Mouse (Mus musculus): ENCODE measurements around the gene Pa2g4. TPM values are rescaled to one million over a fixed set of nuclear protein-coding genes. Genes with fewer than 3 reads are reported as not detected.
"Not testable (repeated sequence)": the region's sequence is repeated elsewhere in the genome, so short reads cannot be mapped to it uniquely, and the experiment has no call there.

Gene Pa2g4
- polyA plus RNA-seq, 1 experiment from 2014 or later, result 117 TPM

DNA sequence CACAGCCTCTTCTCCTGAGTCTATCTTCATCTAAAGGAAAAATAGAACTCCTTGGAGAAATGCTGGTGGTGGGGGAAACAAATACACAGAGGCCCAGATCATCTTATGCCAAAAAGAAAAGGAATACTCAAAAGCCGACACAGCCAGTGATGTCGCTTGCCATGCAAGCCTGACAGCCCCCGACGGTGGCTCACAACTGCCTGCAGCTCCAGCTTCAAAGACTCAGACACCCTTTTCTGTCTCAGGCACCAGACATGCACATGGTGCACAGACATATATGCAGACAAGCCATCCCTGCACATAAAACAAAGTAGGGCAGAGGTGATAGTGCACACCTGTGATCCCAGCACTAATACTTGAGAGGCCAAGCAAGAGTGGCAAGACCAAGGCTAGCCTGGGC lies 13.9 kb upstream of the Pa2g4 start:
- H3K27me3 ChIP-seq, result no peaks in the 10 kb centered on the region
- ChIA-PET POLR2A (no interaction called here), CTCF (interaction anchor here (2.9 kb wide), 1 partner anchor 11 kb away, joined by 11 read pairs; no protein-coding TSS in a partner anchor)
- TF ChIP-seq CTCF (IDR thresholded peaks at IDR 0.05), result no peak
- no peak for ATAC-seq
- DNase-seq (ENCODE audit: low read depth, low spot score), result no peak
- in situ Hi-C loops (cut with MboI; ENCODE audit: low pct_unique_long_range_greater_than_20kb), result no loop called here

DNA sequence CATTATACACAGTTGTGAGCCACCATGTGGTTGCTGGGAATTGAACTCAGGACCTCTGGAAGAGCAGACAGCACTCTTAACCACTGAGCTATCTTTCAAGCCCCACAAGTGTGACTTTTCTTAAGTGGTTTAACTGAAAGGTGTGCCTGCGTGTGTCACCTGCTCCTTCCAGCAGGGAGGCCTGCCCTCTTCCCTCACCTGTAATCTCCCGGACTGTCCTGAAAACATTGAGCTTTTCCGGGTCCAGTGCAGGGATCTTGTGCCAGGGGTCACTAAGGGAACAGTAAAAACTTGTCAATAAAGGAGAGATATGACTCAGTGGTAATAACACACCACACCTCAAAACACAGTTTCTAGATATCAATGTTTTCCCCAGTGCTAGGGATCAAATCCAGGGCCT lies 13.5 kb upstream of the Pa2g4 start:
- no peaks in the 10 kb centered on the region for H3K27me3 ChIP-seq
- ChIA-PET CTCF (interaction anchor here (2.9 kb wide), 1 partner anchor 11 kb away, joined by 11 read pairs; no protein-coding TSS in a partner anchor), POLR2A (no interaction called here)
- DNase-seq (ENCODE audit: low read depth, low spot score), result no peak
- in situ Hi-C loops (cut with MboI; ENCODE audit: low pct_unique_long_range_greater_than_20kb), result no loop called here
- no peak for ATAC-seq
- no peak for TF ChIP-seq CTCF (IDR thresholded peaks at IDR 0.05)

DNA sequence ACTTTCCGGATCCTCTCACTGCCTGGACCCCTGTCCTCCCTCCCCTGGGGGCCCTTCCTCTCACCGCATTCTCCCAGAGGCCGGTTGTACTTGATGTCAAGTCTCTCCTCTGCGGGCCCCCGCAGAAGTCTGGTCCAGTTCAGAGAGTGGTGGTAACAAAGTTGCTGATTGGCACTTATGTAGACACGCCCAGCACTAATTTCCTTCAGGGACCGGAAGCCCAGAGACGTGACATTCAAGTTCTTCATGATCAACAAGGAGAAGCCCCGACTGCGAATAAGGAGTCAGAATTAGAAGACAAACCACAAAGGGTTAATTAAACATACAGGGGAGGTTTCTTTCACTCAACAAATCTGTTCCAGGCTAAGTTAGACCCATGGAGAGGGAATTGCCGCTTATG lies 12.5 kb upstream of the Pa2g4 start:
- ATAC-seq (no peak), DNase-seq (ENCODE audit: low read depth, low spot score) (no peak)
- CTCF ChIA-PET, result no interaction called here
- no peak for TF ChIP-seq CTCF (IDR thresholded peaks at IDR 0.05)
- H3K27me3 ChIP-seq, result no peaks in the 10 kb centered on the region
- POLR2A ChIA-PET, result no interaction called here
- in situ Hi-C loops (cut with MboI; ENCODE audit: low pct_unique_long_range_greater_than_20kb), result no loop called here

DNA sequence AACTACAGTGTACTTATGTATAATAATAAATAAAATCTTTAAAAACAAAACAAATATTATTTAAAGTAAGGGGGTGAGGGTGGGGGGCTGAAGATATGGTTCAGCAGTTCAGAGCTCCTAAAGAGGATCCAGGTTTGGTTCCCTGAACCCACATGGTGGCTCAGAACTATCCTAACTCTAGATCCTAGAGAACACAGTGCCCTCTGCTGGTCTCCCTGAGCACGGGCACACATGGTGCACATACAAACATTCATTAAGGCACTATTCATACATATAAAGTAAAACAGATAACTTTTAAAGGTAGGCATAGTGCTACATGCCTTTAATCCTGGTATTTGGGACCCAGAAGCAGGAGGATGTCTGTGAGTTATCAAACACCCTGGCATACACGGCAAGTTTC lies 9.3 kb upstream of the Pa2g4 start:
- in situ Hi-C loops (cut with MboI; ENCODE audit: low pct_unique_long_range_greater_than_20kb), result no loop called here
- no peak for DNase-seq (ENCODE audit: low read depth, low spot score)
- POLR2A ChIA-PET, result interaction anchor here (1.0 kb wide), 1 partner anchor 99 kb away, joined by 3 read pairs; the partner anchor contains the start of gene Suox
- CTCF ChIA-PET, result no interaction called here
- TF ChIP-seq CTCF (IDR thresholded peaks at IDR 0.05), result no peak
- no peaks in the 10 kb centered on the region for H3K27me3 ChIP-seq
- ATAC-seq, result no peak

DNA sequence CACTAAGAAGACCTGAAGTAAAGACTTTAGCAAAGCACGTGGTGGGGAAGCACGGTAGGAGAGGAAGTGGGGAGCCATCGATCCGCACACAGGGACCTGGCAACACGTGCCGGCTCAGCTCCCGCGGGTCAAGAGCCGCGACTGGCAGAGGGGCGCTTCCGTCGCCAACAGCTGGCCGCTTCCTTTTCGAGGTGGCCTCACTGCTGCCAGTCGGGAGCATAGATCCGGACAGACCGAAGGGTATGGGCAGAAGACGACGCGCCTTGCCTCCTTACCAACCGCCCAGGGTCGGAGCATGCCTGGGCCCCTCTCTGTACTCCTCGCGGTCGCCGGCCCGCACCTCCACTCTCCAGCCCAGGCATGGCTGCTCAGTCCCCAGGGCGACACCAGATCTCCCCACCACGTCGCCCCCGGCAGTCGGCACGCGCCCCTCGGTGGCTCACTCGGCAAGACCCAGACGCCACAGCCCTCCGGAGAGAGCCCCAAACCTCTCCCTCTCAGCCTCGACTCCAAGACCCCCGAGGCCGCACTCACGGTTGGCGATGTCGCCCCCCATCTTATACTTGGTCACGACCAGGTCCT lies 490 bp downstream of the Pa2g4 start:
- DNase-seq (ENCODE audit: low read depth, low spot score) (no peak), ATAC-seq (peak; percentile 40)
- in situ Hi-C loops (cut with MboI; ENCODE audit: low pct_unique_long_range_greater_than_20kb), result no loop called here
- ChIA-PET POLR2A (interaction anchor here (0.8 to 1.4 kb wide), 2 partner anchors 17 to 47 kb away, joined by 3 read pairs; no protein-coding TSS in a partner anchor), CTCF (interaction anchor here (0.9 to 2.4 kb wide), 3 partner anchors 14 to 48 kb away, joined by 3 to 11 read pairs (median 3); no protein-coding TSS in a partner anchor)
- no peaks in the 10 kb centered on the region for H3K27me3 ChIP-seq
- no peak for TF ChIP-seq CTCF (IDR thresholded peaks at IDR 0.05)

DNA sequence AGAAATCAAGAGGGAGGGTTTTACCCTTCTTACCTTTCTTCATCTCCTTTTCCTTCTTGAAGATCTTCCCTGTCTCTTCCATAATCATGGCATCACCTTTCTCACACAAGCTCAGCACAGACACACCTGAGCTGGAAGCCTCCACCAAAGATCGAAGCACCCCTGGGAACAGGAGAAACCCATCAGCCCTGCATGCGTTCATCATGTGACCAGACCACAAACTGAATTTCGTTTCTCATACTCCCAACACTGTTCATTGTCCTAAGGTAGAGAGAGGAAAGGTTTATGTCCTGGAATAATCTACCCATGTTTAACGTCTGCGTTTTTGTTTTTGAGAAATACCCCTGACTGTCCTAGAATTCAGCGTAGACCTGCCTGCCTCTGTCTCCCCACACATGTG lies 2.2 kb downstream of the Pa2g4 start:
- POLR2A ChIA-PET, result interaction anchor here (0.5 kb wide), 1 partner anchor 14 kb away, joined by 5 read pairs; the partner anchor contains the start of gene Rpl41
- H3K27me3 ChIP-seq, result no peaks in the 10 kb centered on the region
- CTCF ChIA-PET, result no interaction called here
- in situ Hi-C loops (cut with MboI; ENCODE audit: low pct_unique_long_range_greater_than_20kb), result no loop called here
- no peak for DNase-seq (ENCODE audit: low read depth, low spot score)
- TF ChIP-seq CTCF (IDR thresholded peaks at IDR 0.05), result no peak
- no peak for ATAC-seq

DNA sequence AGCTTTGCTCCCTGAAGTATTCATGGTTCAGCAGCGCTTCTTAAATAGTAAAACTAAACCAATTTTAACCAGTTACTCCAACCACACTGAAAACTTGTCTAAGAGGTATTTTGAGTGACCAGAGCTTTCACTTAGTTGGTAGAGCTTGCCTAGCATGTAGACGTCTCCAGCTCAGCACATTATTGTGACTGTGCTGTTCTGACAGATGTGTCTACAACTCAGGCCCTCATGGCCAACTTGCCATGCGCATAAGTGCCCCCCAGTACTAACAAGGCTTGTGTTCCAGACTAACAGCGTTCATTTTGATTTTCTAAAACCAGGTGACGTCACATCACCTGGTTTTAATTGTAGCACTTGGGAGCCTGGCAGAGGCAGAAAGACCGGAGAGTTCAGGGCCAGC lies 8.8 kb downstream of the Pa2g4 start:
- TF ChIP-seq CTCF (IDR thresholded peaks at IDR 0.05), result no peak
- no peaks in the 10 kb centered on the region for H3K27me3 ChIP-seq
- no peak for ATAC-seq
- POLR2A ChIA-PET, result no interaction called here
- in situ Hi-C loops (cut with MboI; ENCODE audit: low pct_unique_long_range_greater_than_20kb), result no loop called here
- DNase-seq (ENCODE audit: low read depth, low spot score), result no peak
- CTCF ChIA-PET, result no interaction called here

DNA sequence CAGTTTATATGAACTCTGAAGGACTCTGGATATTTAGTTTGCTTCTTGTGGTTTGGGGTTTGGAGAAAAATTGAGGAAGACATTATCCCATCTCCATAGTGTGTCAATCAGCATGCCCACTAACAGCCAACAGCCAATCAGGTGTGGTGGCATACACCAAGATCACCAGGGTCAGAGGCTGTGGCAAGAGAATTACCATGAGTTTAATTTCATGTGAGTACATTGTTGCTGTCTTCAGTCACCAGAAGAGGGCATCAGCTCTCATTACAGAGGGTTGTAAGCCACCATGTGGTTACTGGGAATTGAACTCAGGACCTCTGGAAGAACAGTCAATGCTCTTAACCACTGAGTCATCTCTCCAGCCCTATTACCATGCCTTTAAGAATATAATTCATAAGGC lies 9.5 kb downstream of the Pa2g4 start:
- CTCF ChIA-PET, result no interaction called here
- no peak for DNase-seq (ENCODE audit: low read depth, low spot score)
- in situ Hi-C loops (cut with MboI; ENCODE audit: low pct_unique_long_range_greater_than_20kb), result no loop called here
- ATAC-seq, result no peak
- H3K27me3 ChIP-seq, result no peaks in the 10 kb centered on the region
- TF ChIP-seq CTCF (IDR thresholded peaks at IDR 0.05), result no peak
- POLR2A ChIA-PET, result no interaction called here

DNA sequence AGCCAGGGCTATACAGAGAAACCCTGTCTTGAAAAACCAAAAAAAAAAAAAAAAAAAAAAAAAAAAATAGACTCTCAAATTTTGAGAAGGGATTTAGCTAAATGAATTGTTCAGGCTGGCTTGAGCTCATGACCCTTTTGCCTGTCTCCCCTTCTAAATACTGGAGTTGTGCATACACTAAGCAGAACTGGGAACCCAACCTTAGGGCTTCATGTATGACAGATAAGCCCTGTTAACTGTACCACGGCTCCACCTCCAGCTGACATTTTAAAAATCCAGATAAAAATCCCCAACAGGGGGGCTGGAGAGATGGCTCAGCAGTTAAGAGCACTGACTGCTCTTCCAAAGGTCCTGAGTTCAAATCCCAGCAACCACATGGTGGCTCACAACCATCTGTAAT lies 10.2 kb downstream of the Pa2g4 start:
- DNase-seq (ENCODE audit: low read depth, low spot score); in situ Hi-C loops (cut with MboI; ENCODE audit: low pct_unique_long_range_greater_than_20kb); CTCF ChIA-PET; H3K27me3 ChIP-seq; POLR2A ChIA-PET; ATAC-seq: not testable (repeated sequence)

DNA sequence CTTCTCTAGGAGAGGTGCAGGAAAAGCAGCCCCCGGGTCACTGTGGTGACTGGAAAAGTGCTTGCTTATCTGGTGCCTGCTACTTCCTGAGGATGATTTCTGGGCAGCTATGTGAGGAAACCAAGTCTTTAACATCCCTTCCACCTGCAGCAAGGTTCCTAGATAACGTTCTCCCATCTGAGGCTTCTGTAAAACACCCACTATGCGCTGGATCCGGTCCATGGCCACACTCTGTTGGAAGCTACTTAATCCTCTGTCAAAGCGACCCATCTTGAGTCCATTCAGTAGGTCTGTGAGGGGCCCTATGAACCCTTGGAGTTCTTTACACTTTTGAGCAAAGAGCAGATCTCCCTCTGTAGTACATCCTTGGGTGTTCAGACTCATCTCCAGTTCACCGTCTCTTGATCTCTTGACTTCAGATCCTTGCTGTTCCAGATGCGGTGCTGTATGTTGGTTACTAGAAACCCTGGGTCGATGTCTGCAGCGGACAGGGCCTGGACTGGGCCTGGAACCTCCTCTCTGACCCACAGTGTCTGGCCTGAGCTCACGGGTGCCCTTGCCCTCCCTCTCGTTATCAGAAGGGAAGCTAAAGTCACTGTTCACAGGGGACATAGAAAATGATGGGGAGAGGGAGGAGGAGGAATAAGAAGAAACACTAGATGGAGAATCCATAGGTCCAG lies 15.5 kb downstream of the Pa2g4 start:
- in situ Hi-C loops (cut with MboI; ENCODE audit: low pct_unique_long_range_greater_than_20kb); DNase-seq (ENCODE audit: low read depth, low spot score); POLR2A ChIA-PET; ATAC-seq; H3K27me3 ChIP-seq: not testable (repeated sequence)
- CTCF ChIA-PET, result interaction anchor here (1.1 kb wide), 1 partner anchor 16 kb away, joined by 3 read pairs; the partner anchor contains the start of gene Pa2g4

DNA sequence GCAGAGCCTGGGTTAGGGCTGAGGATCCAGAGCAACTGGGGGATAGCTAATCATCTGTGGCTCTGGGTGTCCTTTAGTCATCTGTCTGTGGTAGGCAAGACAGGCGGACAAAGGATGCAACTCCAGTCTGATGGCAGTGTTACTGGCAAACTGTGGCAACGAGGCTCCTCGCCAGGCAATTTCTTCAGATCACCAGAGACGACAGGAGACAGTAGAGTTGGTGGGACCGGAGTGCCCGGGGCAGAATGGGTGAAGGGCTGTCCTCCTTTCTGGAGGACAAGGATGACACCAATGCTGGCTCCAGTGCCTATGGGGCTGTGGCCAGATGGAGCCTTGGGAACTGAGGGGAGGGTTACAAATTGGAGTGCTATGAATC lies 16.1 kb downstream of the Pa2g4 start:
- POLR2A ChIA-PET, result interaction anchor here (0.6 kb wide), 1 partner anchor 13 kb away, joined by 5 read pairs; no protein-coding TSS in a partner anchor
- in situ Hi-C loops (cut with MboI; ENCODE audit: low pct_unique_long_range_greater_than_20kb), result loop anchor here (5.0 kb wide), 1 partner anchor 63 kb away; no protein-coding TSS in a partner anchor
- H3K27me3 ChIP-seq; CTCF ChIA-PET; DNase-seq (ENCODE audit: low read depth, low spot score); ATAC-seq: not testable (repeated sequence)
